Mouse (Mus musculus): ENCODE measurements around the gene Mitf.

DNA sequence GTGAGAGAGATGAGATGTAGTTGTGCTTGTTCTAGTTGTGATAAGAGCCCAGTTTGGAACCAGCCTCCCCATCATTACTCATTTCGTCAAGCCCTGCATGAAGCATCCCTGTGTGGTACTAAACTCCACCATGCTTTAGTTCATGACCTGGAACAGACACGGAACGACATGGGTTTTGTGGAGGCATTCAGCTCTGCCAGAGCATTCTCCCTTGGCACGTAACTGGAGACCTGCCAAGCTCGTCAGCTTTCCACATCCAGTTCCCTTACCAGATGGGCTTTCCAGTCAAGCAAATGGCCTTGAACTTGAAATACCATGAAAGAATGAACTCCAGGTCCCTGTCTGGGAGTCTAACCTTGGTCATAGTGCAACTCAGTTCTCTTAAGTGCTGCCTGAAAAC lies 94.7 kb downstream of the Mitf start:
- no peak for TF ChIP-seq GATA1 (IDR thresholded peaks at IDR 0.05; ENCODE audit: low read length)
- TF ChIP-seq TAL1 (IDR thresholded peaks at IDR 0.05; ENCODE audit: low read length) = no peak
